Mouse (Mus musculus): ENCODE measurements around the gene Kcnj15. TPM values are rescaled to one million over a fixed set of nuclear protein-coding genes. Genes with fewer than 3 reads are reported as not detected.

Kcnj15 gene
- polyA plus RNA-seq, 1 experiment from 2014 or later: 0.16 TPM

DNA sequence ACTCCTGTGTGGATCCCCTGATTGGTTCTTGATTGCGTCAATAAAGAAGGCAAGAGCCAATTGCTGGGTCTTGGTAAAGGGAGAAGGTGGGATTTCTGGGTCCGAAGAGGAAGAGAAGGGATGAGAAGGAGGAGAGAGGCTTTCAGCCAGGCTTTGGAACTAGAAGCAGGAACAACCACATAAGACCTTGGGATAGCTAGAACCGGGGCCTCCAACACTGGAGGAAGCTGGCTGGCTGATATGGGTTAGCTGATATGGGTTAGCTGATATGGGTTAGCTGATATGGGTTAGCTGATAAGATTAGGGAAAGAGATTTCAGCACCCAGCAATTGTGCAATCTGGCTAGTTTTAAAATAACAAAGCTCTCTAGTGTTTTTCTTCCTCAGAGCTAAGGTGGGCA is 44.3 kb downstream of the Kcnj15 start:
- Histone ChIP-seq H3K9me3 (ENCODE audit: control insufficient read depth, low read length) (no peaks in the 10 kb centered on the region), H3K9ac (ENCODE audit: low read length) (no peak overlapping the region), H3K27ac (ENCODE audit: low read depth, low read length) (no peak overlapping the region), H3K4me1 (ENCODE audit: control insufficient read depth, insufficient read depth, low read length) (no peaks in the 10 kb centered on the region), H3K4me2 (no peak overlapping the region), H3K4me3 (ENCODE audit: low read depth, low read length) (no peak overlapping the region), H3K27me3 (ENCODE audit: control insufficient read depth, insufficient read depth, low read length) (no peaks in the 10 kb centered on the region), H3K36me3 (ENCODE audit: control insufficient read depth, insufficient read depth, low read length) (no peaks in the 10 kb centered on the region)
- DNase-seq (ENCODE audit: low spot score, missing footprints) (no peak), ATAC-seq (ENCODE audit: low FRiP score) (no peak)
- 82% methylated on average over 3 of the region's 3 CpGs for WGBS

DNA sequence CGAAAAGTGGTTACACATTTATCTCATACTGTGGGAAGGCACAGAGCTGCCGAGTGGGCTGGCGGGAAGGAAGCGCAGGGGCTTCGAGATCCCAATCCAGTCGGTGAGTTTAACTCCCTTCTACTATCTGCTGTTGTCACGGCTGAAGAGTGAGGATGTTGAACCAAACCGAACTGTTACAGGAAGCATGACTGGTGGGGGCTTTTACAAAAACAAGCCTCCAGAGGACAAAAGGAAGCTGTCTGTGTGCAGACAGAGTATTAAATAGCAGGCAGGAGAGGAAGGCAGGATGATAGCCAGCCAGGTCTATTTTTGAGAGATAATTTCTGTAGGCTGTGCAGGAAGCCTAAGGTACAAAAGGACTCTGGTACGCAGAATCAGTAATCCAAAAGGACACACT is 46.3 kb downstream of the Kcnj15 start:
- Histone ChIP-seq H3K36me3 (ENCODE audit: control insufficient read depth, insufficient read depth, low read length) (no peaks in the 10 kb centered on the region), H3K27ac (ENCODE audit: low read depth, low read length) (no peak overlapping the region), H3K27me3 (ENCODE audit: control insufficient read depth, insufficient read depth, low read length) (no peaks in the 10 kb centered on the region), H3K9ac (ENCODE audit: low read length) (no peak overlapping the region), H3K4me2 (no peak overlapping the region), H3K4me3 (ENCODE audit: low read depth, low read length) (no peak overlapping the region), H3K9me3 (ENCODE audit: control insufficient read depth, low read length) (no peaks in the 10 kb centered on the region), H3K4me1 (ENCODE audit: control insufficient read depth, insufficient read depth, low read length) (no peaks in the 10 kb centered on the region)
- no peak for DNase-seq (ENCODE audit: low spot score, missing footprints)
- WGBS: 80% methylated on average over 9 of the region's 9 CpGs
- no peak for ATAC-seq (ENCODE audit: low FRiP score)

DNA sequence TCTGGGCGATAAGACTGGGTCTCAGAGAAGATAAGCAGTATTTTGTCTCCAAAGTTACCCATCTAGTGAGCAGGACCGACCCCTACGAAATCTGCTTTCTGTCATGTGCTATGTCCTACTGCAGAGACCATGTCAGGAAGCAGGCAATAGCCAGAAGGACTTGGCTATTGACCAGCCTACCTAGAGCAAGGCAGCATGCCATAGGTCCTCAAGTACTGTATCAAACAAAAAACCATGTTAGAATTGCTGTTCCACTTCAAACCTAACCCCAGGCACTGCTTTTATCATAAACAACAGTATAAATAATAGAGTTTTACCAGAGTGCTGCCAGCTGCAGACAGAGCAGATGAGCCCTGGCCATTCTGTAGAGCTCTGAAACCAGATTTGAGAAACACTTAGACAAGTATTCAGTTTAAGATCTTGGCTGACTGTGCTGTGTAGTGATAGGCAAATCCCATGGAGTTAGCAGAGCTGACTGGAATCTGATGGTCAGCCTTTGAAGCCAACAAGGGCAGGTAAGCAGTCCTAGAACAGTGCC is 50.5 kb downstream of the Kcnj15 start:
- H3K9me3 ChIP-seq (ENCODE audit: control insufficient read depth, low read length): no peaks in the 10 kb centered on the region
- H3K27ac ChIP-seq (ENCODE audit: low read depth, low read length): no peak overlapping the region
- H3K4me1 ChIP-seq (ENCODE audit: control insufficient read depth, insufficient read depth, low read length): no peaks in the 10 kb centered on the region
- DNase-seq (ENCODE audit: low spot score, missing footprints) (no peak), ATAC-seq (ENCODE audit: low FRiP score) (no peak)
- no peaks in the 10 kb centered on the region for H3K36me3 ChIP-seq (ENCODE audit: control insufficient read depth, insufficient read depth, low read length)
- H3K9ac ChIP-seq (ENCODE audit: low read length): no peak overlapping the region
- H3K27me3 ChIP-seq (ENCODE audit: control insufficient read depth, insufficient read depth, low read length): no peaks in the 10 kb centered on the region
- WGBS: 86% methylated on average over 3 of the region's 3 CpGs
- H3K4me3 ChIP-seq (ENCODE audit: low read depth, low read length): no peak overlapping the region
- H3K4me2 ChIP-seq: no peak overlapping the region

DNA sequence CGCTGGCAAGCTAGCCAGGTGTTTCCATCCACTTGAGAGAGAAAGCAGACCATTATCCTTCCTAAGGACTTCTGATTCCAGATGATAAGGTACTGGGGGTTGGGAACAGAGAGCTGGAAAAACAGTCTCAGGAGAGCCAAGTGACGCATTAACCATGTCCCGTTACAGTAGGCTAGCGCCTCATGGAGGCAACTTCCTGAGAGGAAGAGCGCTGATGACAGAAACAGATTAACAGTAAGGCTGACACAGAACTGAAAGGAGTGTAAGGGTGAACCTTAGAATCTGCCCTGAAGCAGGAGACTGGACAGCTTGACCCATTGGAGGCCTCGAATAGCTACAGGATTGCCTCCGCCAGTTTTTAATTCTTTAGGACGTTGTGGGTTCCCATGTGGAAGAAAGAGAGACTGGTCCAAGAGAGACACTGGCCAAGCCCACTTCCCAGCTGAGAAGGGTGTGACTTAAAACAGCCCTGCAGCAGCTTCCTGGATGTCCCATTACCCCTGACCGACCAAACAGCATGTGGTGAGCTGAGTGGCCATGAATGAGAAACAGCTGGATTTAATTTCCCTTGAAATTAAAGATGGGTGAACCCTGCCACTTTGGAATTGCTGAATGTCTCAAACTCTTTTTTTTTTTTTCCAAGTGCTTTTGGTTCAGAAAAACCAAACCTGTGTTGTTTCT is 64.7 kb downstream of the Kcnj15 start:
- H3K36me3 ChIP-seq (ENCODE audit: control insufficient read depth, insufficient read depth, low read length): no peaks in the 10 kb centered on the region
- no peak for ATAC-seq (ENCODE audit: low FRiP score)
- no peak overlapping the region for H3K9ac ChIP-seq (ENCODE audit: low read length)
- no peak for DNase-seq (ENCODE audit: low spot score, missing footprints)
- H3K4me2 ChIP-seq: no peak overlapping the region
- no peaks in the 10 kb centered on the region for H3K4me1 ChIP-seq (ENCODE audit: control insufficient read depth, insufficient read depth, low read length)
- H3K27ac ChIP-seq (ENCODE audit: low read depth, low read length): no peak overlapping the region
- H3K27me3 ChIP-seq (ENCODE audit: control insufficient read depth, insufficient read depth, low read length): no peaks in the 10 kb centered on the region
- 76% methylated on average over 9 of the region's 9 CpGs for WGBS
- H3K9me3 ChIP-seq (ENCODE audit: control insufficient read depth, low read length): no peaks in the 10 kb centered on the region
- H3K4me3 ChIP-seq (ENCODE audit: low read depth, low read length): no peak overlapping the region

DNA sequence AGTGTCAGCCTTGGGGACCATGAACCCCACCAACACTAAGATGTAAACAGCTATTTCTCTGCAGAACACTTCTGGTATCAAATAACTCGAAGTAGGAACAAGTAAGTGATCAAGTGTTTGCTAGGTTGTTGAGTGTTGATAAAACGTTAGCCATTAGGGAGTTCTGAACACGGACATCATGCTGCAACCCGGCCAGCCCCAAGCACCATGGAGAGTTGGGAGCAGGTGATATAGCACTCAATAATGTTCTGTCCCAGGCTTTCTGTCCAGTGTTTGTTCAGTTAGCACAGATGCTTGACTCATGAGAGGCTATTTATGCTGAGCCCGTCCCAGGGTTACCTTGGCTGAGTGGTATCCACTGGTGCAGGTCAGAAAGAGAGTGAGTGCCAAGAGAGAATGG is 74.8 kb downstream of the Kcnj15 start:
- Histone ChIP-seq H3K27ac (ENCODE audit: low read depth, low read length) (no peak overlapping the region), H3K9me3 (ENCODE audit: control insufficient read depth, low read length) (no peaks in the 10 kb centered on the region), H3K9ac (ENCODE audit: low read length) (no peak overlapping the region), H3K4me1 (ENCODE audit: control insufficient read depth, insufficient read depth, low read length) (no peaks in the 10 kb centered on the region), H3K4me2 (no peak overlapping the region), H3K4me3 (ENCODE audit: low read depth, low read length) (no peak overlapping the region), H3K36me3 (ENCODE audit: control insufficient read depth, insufficient read depth, low read length) (no peaks in the 10 kb centered on the region), H3K27me3 (ENCODE audit: control insufficient read depth, insufficient read depth, low read length) (no peaks in the 10 kb centered on the region)
- WGBS: 87% methylated on average over 5 of the region's 5 CpGs
- no peak for DNase-seq (ENCODE audit: low spot score, missing footprints)
- ATAC-seq (ENCODE audit: low FRiP score): no peak

DNA sequence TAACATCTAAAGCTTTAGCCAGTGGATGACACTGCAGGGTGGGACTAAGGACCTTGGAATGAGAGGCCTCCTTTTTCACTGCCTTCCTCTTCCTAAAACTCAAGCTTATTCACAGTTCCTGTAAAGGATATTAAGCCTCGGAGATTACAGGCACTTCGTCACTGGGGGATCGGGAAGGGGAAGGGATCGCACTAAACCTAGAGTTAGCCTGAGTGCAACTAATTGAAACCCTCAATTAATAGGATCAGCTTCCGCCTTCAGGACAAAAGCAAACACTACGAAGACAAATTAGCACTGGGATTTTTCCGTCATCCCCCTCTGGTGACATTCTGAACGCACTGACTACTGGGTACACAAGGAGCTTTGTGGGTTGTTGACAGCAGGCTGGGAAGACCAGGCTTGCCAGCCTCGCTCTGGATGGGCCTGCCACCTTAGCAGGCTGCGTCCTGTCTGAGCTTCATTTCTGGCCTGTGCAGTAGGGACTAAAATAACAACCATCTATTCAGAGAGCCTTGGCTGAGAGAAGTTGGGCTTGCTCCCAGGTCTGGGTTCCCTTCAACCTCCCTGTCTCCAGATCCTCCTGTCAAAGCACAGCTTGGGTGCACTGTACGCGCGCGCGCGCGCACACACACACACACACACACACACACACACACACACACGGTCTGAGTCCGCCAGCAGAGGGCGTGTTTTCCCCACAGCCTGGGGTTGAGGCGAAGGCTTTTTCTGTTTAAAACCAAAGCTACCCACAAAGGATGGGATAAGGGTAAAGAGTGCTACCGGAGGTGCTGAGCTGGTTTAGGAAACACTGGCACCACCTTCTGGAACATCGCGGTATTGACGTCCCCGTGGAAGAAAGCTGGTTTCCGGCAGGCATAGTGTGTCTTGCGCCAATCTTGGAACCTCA is 83.8 kb downstream of the Kcnj15 start:
- H3K27me3 ChIP-seq (ENCODE audit: control insufficient read depth, insufficient read depth, low read length): no peaks in the 10 kb centered on the region
- no peak overlapping the region for H3K4me3 ChIP-seq (ENCODE audit: low read depth, low read length)
- no peaks in the 10 kb centered on the region for H3K36me3 ChIP-seq (ENCODE audit: control insufficient read depth, insufficient read depth, low read length)
- peak overlapping the region; percentile 0; the same call in 1 of the 2 replicates for H3K4me2 ChIP-seq
- WGBS: 32% methylated on average over 28 of the region's 28 CpGs
- ATAC-seq (ENCODE audit: low FRiP score): peak; percentile 81
- no peak overlapping the region for H3K9ac ChIP-seq (ENCODE audit: low read length)
- no peak overlapping the region for H3K27ac ChIP-seq (ENCODE audit: low read depth, low read length)
- DNase-seq (ENCODE audit: low spot score, missing footprints): peak; percentile 96
- H3K4me1 ChIP-seq (ENCODE audit: control insufficient read depth, insufficient read depth, low read length): no peaks in the 10 kb centered on the region
- H3K9me3 ChIP-seq (ENCODE audit: control insufficient read depth, low read length): no peaks in the 10 kb centered on the region

DNA sequence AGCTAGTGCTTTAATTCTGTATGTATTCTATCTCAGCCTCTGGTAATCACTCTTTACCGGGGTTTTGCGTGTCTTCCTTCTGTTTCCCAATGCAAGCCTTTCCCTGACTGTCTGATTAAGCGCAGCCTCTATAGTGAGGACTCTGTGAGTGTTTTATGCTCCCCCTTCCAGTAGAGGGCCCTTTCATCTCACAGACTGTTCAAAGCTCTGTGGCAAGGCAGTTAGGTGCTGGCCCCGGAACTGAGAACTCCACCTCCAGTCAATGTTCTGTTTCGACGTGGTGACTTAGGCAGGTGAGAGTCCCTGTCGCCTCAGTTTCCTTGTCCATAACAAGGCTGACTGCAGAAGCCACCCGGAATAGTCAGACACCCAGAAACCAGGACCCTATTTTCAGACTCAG is 84.7 kb downstream of the Kcnj15 start:
- Histone ChIP-seq H3K9ac (ENCODE audit: low read length) (no peak overlapping the region), H3K27ac (ENCODE audit: low read depth, low read length) (no peak overlapping the region), H3K27me3 (ENCODE audit: control insufficient read depth, insufficient read depth, low read length) (no peaks in the 10 kb centered on the region), H3K4me1 (ENCODE audit: control insufficient read depth, insufficient read depth, low read length) (no peaks in the 10 kb centered on the region), H3K36me3 (ENCODE audit: control insufficient read depth, insufficient read depth, low read length) (no peaks in the 10 kb centered on the region), H3K4me2 (no peak overlapping the region), H3K4me3 (ENCODE audit: low read depth, low read length) (no peak overlapping the region), H3K9me3 (ENCODE audit: control insufficient read depth, low read length) (no peaks in the 10 kb centered on the region)
- DNase-seq (ENCODE audit: low spot score, missing footprints) (no peak), ATAC-seq (ENCODE audit: low FRiP score) (no peak)
- WGBS: 76% methylated on average over 8 of the region's 8 CpGs

DNA sequence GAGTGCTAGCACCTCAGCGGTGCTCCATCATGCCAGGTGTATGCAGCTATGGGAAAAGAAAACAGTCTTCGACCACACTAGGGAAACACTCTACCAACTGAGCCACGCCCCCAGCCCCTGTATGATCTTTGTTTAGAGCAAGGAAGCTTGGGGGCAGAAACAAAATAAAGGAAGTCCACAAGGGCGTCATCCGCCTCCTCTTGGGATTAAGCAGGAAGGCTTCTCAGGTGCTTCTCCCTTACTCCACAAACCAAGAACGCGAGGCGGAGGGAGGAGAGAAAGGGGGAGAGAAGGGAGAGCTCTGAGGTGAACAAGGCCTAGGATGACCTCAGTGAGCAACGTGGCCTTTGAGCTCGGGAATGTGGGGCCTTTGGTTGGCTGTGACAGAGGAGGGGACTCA is 87.6 kb downstream of the Kcnj15 start:
- 71% methylated on average over 10 of the region's 10 CpGs for WGBS
- no peaks in the 10 kb centered on the region for H3K36me3 ChIP-seq (ENCODE audit: control insufficient read depth, insufficient read depth, low read length)
- no peak overlapping the region for H3K4me2 ChIP-seq
- no peaks in the 10 kb centered on the region for H3K9me3 ChIP-seq (ENCODE audit: control insufficient read depth, low read length)
- H3K4me1 ChIP-seq (ENCODE audit: control insufficient read depth, insufficient read depth, low read length): no peaks in the 10 kb centered on the region
- ATAC-seq (ENCODE audit: low FRiP score): no peak
- no peak overlapping the region for H3K27ac ChIP-seq (ENCODE audit: low read depth, low read length)
- no peak overlapping the region for H3K4me3 ChIP-seq (ENCODE audit: low read depth, low read length)
- DNase-seq (ENCODE audit: low spot score, missing footprints): no peak
- H3K27me3 ChIP-seq (ENCODE audit: control insufficient read depth, insufficient read depth, low read length): no peaks in the 10 kb centered on the region
- no peak overlapping the region for H3K9ac ChIP-seq (ENCODE audit: low read length)

DNA sequence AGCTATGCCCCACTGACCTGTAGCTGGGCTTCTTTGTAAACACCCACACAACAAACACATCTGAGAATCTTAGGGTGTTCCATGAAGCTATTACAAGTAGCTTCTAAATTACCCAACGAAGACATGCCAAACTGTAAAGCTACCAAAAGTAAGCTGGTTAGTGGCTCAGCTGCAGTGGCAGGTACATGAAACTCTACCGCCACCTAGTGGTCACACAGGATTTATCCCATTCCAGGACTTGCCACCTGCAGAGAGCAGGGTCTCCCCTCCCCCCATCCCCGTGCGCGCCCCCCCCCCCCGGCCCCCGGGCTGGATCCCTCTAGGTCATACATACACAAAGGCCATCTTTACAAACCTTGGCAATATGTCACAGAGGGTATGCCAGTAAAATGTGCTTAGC is 88.5 kb downstream of the Kcnj15 start:
- ATAC-seq (ENCODE audit: low FRiP score) (no peak), DNase-seq (ENCODE audit: low spot score, missing footprints) (peak; percentile 93)
- Histone ChIP-seq H3K4me2 (no peak overlapping the region), H3K4me1 (ENCODE audit: control insufficient read depth, insufficient read depth, low read length) (no peaks in the 10 kb centered on the region), H3K9me3 (ENCODE audit: control insufficient read depth, low read length) (no peaks in the 10 kb centered on the region), H3K36me3 (ENCODE audit: control insufficient read depth, insufficient read depth, low read length) (no peaks in the 10 kb centered on the region), H3K4me3 (ENCODE audit: low read depth, low read length) (no peak overlapping the region), H3K27ac (ENCODE audit: low read depth, low read length) (no peak overlapping the region), H3K9ac (ENCODE audit: low read length) (no peak overlapping the region), H3K27me3 (ENCODE audit: control insufficient read depth, insufficient read depth, low read length) (no peaks in the 10 kb centered on the region)
- 6% methylated on average over 6 of the region's 7 CpGs for WGBS

All from midbrain, embryonic 11.5 days (tissue).